Mouse (Mus musculus): ENCODE data around the gene Olfr913.

Olfr913 gene

DNA sequence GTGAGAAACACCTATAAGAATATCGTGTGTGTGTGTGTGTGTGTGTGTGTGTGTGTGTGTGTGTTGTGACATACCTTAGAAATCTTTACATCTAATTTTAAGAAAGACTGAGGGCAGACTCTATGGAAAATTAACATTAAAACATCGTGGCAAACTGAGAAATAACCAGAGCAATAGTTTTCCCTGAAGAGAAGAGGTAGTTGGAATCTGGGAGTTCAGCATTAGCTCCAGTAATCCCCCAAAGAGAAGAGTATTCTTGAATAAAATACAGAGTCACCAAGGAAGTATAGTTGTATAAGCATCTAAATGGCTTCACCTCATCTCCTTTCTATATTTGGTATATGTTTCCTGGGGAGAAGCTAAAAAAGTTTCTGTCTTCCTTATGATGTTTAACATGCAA lies at the start of gene Olfr913:
Olfr913 (plus strand) TSS at position 301 of the 400 bp plus-strand sequence.
- no peak for DNase-seq (ENCODE audit: low read depth, low spot score)

DNA sequence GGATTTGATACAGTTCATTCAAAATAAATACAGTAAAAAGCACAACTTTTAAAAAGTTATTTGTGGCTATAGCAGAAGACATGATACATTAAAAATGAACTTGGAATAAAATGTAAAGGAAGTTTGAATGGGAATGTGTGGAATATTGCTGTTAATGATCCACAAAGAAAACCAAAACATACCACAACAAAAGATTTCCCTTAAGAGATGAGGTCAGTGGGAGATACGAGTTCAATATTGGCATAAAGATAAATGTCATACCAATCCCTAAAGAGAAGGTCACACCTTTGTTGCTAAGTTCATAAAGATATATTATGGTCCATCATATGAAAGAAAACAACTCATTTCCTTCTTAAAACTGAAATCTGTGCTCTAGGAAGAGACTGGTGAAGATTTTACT lies 12.7 kb upstream of the Olfr913 start, which contains the start of gene Olfr912:
Olfr912 (plus strand) TSS at position 301 of the 400 bp plus-strand sequence.
- no peak for DNase-seq (ENCODE audit: low read depth, low spot score)

DNA sequence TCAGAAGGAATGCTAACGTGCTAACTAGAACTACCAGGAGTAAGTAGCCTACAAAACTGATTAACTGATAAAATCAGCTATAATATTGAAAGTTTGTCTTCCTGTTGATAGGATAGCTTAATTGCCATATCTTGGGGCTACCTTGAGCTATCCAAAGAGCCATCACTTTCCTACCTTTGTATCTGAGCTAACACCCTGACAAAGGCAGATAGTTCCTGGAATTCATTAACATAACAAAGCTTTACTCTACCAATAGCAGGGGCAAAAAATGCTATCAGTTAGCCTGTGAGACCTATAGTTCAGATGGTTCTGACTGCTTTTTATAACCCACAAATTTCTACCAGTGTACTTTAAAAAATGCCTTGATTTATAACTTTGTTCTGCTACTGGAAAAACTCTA lies 1.5 kb upstream of the Olfr913 start:
- DNase-seq (ENCODE audit: low read depth, low spot score), result no peak

DNA sequence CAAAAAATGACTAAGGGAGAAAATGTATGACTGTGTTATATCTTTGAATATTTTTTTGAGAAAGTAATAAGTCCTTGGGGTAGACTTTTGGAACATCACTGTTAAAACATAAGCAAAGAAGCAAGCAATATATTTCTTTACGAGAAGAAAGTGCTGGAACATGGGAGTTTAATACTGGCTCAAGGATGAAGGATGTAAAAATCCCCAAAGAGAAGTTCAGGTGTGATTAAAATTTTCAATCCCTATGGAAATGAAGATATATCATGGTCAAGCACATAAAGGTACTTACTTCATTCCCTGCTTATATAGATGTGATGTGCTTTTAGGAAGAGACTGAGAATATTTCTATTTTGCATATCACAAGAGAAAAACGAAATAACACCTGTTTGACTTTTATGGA lies 12.2 kb downstream of the Olfr913 start, which contains the start of gene Olfr914:
Olfr914 (plus strand) TSS at position 301 of the 400 bp plus-strand sequence.
- no peak for DNase-seq (ENCODE audit: low read depth, low spot score)

DNA sequence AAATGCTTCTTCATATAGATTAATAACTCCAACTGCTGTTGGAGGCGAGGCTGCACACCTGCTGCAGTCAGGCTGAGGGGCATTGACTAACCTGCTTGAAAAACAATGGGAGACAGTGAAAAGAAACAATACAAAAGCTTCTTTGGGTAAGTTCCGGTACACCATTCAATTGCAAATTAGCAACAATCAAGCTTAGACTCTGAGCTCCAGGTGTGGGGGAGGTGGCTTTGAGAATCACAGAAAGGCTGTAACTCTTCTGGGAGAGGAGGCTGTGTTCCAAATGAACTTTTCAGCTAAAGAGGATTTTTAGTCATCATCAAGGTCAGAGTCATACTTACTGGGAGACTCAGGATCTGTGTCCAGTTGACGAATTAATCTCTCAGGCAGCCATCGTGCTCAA lies 39.8 kb downstream of the Olfr913 start:
- no peak for DNase-seq (ENCODE audit: low read depth, low spot score)

Measured in WW6 (cell line).